Mouse (Mus musculus): ENCODE measurements at regions not wholly inside any gene's neighbourhood (a gene's known extent, or its start where the extent isn't known, plus 50 kb on each side); places are given as distances from the start of the nearest gene placed in this dataset.

DNA sequence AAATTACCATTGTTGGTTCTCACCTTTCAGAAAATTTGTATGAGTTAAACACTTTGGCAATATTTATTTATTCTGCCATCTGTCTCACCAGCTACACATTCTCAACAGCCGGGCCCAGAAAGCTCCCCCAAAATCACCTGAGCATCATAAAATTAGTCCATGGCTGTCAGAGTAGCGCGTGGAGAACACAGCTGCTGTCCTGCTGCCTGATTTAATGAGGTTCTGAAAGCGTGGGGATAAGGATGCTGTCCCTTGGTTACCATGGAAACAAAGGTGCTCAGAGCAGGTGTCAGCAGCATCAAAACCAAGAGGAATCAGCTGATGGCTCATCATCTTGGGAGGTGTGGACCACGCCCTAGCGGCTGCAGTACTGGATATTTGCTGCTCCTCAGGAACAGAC, 124.7 kb downstream of the Tex36 start:
- TF ChIP-seq POLR2A (IDR thresholded peaks at IDR 0.05; ENCODE audit: borderline replicate concordance, low read depth, low read length) = no peak
- TF ChIP-seq CTCF (IDR thresholded peaks at IDR 0.05; ENCODE audit: low read depth, low read length) = no peak

Measured in bone marrow macrophage, adult 2 months (primary cell).